Mouse (Mus musculus) heart, postnatal 25 days (tissue): ENCODE measurements around the gene Gpkow. TPM values are rescaled to one million over a fixed set of nuclear protein-coding genes. Genes with fewer than 3 reads are reported as not detected.

Experiments used
- DNase-seq: peaks from one replicate; pipeline ENCODE4 v3.0.0; 2022; ENCODE audit warnings: low spot score
- intact Hi-C: fragments of 180-260 bp; cut with DNase I; formaldehyde crosslinking; loops from one replicate; pipeline ENCODE4 v1.15.1; 2025
- total RNA-seq, 2 experiments: library from RNA; stranded (reverse); gene quantifications; 2 replicates each; pipeline ENCODE4 v1.2.3; 2021

The Gpkow gene
- total RNA-seq, result 10 to 100 TPM; 19.5 to 21.3 TPM

DNA sequence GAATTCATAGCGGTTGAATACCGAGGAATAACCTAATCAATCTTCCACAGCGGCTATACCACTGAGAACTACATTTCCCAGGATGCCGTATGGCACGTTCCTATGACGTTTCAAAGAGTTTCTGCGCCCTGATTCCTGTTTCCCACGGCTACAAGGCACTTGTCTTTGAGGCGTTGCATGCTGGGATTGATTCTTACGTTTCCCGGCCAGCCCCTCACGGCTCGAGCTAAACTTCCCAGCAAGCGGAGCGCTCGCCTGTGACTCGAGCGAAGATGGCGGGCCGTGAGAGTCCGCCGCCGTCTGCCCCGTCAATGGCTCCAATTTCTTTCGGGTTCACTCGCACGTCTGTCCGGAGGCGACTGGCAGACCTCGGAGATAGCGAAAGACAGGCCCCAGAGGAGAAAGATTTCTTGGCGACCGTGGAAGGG lies at the start of gene Gpkow:
TSS of gene Gpkow (plus strand) at position 178 of the 428 bp plus-strand sequence.
- peak; percentile 73 for DNase-seq
- intact Hi-C loops, result loop anchor here (5.0 kb wide), 2 partner anchors 95 to 275 kb away; no protein-coding TSS in a partner anchor

DNA sequence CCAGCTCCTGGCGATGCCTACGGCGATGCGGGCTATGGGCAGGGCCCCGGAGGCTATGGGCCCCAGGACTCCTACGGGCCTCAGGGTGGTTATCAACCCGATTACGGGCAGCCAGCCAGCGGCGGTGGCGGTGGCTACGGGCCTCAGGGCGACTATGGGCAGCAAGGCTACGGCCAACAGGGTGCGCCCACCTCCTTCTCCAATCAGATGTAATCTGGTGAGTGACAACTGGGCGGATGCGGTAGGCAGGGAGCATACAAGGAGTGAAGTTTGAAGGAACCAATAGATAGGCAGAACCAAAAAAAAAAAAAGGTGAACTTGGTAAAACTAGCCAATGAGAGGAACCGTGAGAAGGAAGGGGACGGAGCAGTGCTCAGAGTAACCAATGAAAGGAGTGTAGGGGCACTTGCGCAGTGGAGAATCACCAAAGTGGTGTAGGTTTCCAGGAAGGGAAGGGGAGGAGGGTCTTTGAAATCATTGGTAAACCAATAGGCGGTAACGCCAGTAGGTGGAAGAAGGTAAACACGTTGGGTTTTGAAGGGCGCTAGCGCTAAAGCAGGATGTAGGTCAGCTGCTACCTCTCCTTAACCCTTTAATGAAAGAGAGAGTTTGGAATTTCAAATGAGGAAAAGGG lies 48.1 kb upstream of the Gpkow start:
- intact Hi-C loops, result loop anchor here (1.0 to 5.0 kb wide), 3 partner anchors 34 to 76 kb away; partner anchors contain the start of genes Foxp3, Magix and Ppp1r3f
- DNase-seq, result peak; percentile 77

DNA sequence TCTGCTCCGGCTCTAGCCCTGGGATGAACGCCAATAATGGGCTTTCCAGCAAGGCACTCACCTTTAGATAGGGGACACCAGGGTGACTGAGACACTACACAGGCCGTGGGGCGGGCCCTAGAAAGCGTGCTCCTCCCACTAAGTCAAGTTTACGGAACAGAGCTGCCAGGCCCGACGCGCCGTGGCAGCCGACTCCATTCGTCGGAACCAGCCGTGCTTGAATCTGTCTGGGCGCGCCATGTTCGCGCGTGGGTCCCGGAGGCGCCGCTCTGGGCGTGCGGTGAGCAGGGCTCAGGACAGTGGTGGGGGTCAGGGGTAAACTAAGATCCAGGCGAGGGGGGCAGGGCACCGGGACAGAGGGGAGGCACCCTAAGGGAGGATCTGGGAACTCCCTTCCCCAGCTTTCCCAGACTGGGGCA lies 39.7 kb upstream of the Gpkow start, which contains the start of gene Prickle3:
TSS of gene Prickle3 (plus strand) at position 40 of the 419 bp plus-strand sequence.
- intact Hi-C loops, result no loop called here
- DNase-seq, result peak; percentile 53

DNA sequence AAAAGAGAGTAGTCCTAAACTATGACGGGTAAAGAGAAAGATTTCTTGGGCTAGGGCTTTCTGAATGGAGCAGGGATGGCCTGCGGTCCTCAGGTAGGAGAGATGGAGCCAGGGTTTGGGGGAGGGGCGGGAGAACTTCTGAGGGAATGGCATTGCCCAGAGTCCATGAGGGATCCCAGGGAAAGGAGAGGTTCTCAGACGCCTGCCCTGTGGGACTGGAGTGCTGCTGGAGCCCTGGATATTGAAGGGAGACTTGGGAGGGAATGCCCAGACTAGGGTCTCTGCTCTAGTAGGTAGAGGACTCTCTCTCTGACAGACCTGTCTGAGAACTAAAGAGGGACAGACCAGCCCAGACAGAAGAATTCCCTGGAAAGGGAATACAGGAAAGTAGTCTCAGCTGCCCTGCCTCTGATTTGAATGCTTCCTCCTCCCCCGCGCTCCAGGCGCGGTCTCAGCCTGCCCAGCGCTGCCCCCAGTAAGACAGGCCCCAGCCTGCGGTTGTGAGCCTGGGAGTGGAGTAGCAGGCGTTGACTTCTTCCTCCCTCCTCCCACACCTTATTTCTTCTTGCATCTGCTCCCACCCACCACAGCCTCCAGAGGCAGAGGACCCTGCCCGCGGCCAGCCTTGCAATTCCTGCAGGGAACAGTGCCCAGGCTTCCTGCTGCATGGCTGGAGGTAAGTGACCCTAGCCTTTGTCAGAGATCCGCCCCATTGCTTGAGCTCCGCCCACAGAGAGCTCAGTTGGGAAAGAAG lies 38.7 kb upstream of the Gpkow start:
- no peak for DNase-seq

DNA sequence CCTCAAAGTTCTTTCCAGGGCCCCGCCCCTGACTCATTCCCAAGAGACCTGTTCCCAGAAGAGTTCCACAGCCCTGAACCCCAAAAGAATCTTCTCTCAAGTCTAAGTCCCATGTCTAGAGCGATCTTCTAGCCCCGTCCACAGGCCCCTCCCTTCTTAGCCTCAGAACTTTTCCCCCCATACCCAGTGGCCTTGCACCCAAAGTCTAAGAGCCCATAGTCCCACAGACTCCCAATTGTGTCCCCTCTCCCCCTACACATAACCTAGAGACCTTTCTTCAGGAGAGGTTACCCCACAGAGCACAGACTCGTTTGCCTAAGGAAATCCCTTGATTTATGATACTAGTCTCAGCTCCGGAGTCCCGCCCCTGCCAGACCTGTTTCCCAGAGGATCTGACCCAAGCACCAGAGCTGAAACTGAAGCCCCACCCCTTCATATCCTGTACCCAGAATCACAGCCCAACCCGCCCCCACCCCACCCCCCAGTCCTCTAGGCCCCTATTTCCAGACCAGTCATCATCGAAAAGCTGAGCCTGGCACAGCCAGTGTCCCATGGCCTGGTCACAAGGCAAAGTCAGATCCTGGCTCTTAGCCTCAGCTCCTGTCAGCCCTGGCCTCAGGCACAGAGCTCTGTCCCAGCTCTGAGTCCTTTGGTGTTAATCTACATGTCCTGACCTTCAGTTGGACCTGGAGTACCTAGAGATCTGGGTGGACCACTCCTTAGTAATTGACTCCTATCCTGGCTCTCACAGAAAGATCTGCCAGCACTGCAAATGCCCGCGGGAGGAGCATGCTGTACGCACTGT lies 37.9 kb upstream of the Gpkow start:
- intact Hi-C loops, result no loop called here

More for the DNA sequence above, 38.7 kb upstream of the Gpkow start:
- intact Hi-C loops, result no loop called here

DNA sequence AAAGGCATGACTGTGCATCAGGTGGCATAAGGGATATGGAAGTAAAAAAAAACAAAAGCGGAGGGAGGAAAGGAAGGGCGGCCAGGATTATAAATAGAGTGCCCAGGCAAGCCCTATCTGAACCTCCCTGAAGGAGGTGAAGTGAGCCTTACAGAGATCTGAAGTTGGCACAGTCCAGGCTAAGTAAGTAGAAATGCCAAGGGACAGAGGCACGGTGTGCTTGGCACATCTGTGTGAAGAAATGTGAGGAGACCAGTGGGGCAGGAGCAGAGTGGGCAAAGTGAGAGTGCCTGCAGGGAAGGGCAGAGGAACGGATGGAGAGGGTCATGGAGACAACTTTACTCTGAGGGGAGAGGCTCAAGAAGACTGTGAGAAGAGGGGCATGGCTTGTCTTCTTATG lies 35.8 kb upstream of the Gpkow start:
- no peak for DNase-seq
- intact Hi-C loops, result no loop called here

More for the DNA sequence above, 37.9 kb upstream of the Gpkow start:
- DNase-seq, result no peak

DNA sequence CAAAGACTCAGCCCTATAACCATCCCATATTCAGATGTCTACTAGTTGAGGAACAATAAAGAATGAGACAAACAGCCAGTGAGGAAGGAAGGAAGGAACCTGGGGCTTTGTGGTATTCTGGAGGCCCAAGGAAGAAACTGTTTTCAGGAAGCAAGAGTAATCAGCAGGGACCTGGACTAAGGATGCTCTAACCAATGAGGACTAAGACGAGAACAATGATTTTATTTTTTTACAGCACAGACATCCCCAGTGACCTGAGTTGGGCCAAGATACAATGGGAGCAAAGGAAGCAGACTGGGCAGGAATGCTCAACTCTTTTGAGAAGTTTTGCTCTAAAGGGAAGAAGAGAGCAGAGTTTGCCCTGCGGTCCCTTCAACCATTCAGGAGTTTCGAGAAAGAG lies 34.0 kb upstream of the Gpkow start:
- no peak for DNase-seq
- intact Hi-C loops, result no loop called here

DNA sequence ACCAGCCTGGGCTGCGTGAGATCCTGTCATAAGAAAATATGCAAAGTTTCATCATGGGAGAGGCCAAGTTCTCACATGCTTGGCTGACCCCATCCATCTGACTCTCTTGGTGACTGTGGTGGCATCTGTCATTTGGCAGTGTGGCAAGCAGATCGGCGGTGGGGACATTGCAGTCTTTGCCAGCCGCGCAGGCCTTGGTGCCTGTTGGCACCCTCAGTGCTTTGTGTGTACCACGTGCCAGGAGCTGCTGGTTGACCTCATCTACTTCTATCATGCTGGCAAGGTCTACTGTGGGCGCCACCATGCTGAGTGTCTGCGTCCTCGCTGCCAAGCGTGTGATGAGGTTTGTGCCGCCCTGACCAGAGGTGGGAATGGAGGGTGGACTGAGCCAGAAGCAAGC lies 32.1 kb upstream of the Gpkow start:
- no peak for DNase-seq
- intact Hi-C loops, result no loop called here

DNA sequence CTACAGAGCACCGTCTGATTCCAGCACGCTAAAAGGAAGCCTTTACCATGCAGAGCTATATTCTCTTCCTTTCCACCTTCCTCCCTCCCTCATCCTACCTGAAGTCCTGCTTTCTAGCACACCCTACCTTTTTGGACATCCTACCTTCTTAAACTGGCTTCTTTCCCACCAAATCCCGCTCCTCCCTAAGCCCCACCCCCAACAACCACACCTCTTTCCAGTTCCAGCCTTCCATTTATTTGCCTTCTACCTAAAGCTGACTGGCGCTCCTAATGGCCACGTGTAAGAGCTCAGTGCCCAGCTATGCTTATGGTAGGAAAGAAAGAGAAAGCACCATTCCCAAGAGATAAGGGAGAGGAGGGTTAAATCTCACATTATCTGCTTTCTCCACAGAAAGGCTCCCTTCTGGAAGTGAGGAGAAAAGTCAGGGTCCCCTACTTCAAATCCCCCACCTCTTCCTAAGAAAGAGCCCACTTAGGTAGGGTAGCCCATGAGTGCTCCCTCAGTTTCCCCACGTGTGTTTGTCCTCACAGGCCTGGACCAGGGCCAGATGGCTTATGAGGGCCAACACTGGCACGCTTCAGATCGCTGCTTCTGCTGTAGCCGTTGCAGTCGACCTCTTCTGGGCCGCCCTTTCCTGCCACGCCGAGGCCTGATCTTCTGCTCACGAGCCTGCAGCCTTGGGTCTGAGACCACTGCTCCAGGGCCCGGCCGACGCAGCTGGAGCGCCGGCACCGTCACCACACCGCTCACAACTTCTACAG lies 31.0 kb upstream of the Gpkow start:
- DNase-seq, result no peak
- intact Hi-C loops, result no loop called here

DNA sequence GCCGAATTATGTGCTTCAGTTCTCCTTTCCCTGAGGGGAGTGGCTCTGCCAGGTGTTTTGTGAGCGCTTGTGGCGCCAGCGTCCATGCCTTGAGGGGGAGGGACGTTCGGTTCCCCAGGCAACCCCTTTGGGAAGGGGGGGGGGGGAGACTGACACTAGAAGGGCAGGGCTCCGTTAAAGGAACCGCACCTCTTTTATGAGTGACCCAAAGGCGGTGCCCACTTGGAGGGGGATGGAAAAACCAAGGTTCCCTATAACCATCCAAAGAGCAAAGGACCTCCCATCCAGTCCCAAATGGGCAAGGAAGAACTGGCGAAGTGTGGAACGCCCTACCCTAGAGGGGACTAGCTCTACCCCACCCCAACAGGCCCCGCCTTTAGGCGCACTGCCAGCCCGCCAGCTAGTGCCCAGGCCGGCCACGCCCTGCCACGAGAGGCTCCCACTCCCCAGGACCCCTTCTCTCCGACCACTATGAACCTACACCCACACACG lies 26.5 kb upstream of the Gpkow start:
- intact Hi-C loops, result no loop called here
- DNase-seq, result peak; percentile 64

DNA sequence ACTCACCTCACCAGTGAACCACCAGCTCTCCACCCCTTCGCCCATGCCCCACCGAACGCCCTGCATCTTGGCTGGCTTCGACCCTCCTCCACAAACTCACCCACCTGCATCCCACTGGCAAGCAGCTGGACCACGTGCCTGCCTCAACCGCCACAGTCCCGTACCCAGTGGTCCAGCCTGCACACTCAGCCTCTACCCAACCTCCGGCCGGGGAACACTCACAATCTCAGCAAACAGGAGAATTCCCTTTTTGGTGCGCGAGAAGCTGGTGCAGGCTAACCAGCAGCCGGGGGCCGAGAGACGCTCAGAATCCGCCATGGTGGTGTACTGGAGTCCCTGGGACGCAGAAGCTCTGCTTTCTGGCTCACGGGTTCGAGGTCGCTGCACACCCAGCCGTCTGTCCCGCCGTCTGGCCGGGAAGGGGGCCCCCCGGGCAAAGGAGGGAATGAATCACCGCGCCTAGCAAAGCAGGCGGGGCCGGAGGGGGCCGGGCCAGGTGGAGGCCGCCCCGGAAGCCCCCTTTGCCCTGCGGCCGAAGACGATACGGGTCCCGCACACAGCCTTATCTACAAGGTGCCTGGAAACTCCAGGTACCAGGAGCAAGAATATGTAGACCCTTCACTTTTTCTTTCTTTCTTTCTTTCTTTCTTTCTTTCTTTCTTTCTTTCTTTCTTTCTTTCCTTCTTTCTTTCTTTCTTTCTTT lies 25.9 kb upstream of the Gpkow start, which contains the start of gene Plp2:
TSS of gene Plp2 (minus strand) at position 470 of the 703 bp plus-strand sequence.
- no peak for DNase-seq
- intact Hi-C loops, result no loop called here

DNA sequence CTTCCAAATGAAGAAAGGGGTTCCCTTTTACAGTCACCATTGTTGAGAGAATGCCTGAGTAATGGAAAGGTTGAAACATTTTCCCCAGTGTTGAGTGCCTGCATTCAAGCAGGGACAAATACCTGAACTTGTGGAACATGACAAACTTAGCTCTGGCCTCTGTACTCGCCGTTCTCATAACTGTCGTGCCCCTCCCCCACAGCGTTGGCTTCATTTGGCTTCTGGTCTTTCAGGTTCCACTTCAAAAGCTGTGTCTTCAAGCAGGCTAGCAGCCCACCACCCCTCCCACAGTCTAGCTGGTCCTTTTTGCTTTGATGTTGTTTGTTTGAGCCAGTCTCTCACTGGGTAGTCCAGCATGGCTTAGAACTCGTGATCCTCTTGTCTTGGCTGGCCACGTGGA lies 24.2 kb upstream of the Gpkow start:
- intact Hi-C loops, result no loop called here
- no peak for DNase-seq

DNA sequence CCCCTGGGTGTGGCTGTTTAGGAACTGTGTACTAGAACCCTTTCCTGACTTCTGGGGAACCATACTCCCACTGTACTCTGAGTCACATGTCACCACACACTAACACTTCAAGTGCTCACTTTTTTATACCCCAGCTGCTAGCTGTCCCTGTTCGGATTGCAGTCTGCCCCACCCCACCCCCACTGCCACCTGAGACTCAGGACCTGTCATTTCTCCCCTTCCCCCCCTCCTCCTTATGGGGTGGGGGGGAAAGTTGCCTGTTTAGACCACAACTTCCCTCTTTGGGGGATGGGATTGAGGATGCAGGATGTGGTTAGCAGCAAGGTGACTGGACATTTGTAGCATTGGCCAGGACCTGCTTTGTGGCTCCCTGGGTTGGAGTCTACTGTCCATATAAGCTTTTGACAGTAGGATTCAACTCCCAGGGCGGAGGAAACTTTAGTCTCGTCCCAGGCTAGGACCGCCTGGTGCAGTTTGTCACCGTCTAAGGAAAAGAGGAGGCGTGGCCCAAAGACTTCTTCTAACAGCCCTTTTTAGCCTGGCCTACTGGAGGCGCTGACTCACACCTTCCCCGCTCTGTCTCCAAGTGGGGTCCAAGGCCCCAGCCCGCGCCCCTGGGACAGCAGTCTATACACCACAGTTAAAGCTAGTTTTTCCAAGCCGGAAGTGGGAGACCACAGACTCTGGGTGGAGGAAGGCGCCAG lies 23.2 kb upstream of the Gpkow start:
- no peak for DNase-seq
- intact Hi-C loops, result no loop called here

DNA sequence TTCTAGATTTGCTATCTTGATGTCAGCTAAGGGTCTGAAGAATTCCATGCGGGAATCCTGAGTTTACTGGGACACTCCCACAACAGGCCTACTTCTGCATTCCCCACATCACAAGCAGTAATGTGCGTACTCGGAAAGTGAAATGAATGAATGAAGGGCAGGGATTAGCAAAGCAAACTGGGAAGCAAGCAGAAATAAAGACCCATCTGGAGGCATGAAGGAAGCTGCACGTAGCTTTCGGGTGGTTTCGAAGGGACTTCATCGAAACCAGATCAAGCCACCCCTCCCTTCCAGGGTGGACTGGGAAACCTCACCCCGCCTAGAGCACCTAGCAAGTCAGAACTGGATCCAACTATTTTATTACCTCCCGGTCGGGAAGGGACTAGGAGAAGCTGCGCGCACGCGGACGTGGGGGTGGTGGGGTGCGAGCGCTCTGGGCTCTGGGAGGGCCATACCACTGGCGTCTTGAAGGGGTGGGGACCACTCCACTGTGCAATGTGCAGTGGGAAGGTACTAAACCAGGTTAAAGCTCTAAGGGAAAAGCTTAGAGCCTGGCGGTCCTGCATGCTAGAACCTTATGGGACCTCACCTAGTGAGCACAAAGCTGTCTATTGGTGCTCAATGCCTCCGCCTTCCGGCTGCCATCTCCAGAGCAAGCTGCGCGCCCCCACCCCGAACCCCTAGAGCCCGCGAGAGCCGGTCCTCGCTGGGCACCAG lies 22.5 kb upstream of the Gpkow start:
- no peak for DNase-seq
- intact Hi-C loops, result no loop called here

DNA sequence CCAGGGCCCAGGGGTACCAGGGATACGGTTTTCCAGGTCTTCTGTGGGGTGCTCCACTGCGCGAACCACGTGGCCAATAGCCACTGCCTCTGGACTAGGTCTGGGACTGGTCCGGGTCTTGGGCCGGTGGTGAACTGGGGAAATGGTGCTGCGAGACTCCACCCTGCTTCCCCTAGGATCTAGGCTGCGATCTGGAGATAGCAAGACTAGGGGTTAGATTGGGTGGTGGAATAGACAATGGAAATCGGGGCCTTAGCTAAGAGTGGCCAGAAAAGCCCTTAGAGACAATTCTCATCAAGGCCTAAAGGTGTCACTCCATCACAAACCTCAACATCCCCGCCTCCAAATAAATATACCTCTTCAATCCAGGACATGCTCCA lies 21.9 kb upstream of the Gpkow start:
- intact Hi-C loops, result no loop called here
- no peak for DNase-seq

DNA sequence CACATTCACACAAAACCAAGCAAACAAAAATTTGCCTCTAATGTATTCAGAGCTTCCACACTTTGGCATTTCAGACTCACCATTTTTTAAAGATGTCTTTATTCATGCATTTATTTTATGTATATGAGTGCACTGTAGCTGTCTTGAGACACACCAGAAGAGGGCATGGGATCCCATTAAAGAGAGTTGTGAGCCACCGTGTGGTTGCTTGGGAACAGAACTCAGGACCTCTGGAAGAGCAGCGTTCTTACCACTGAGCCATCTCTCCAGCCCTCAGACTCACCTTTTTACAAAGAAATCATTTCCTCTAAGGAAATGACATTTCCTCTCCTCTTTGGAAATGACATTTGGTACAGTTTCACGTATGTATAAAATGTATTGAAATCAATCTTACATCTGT lies 17.9 kb upstream of the Gpkow start:
- DNase-seq, result no peak
- intact Hi-C loops, result no loop called here

DNA sequence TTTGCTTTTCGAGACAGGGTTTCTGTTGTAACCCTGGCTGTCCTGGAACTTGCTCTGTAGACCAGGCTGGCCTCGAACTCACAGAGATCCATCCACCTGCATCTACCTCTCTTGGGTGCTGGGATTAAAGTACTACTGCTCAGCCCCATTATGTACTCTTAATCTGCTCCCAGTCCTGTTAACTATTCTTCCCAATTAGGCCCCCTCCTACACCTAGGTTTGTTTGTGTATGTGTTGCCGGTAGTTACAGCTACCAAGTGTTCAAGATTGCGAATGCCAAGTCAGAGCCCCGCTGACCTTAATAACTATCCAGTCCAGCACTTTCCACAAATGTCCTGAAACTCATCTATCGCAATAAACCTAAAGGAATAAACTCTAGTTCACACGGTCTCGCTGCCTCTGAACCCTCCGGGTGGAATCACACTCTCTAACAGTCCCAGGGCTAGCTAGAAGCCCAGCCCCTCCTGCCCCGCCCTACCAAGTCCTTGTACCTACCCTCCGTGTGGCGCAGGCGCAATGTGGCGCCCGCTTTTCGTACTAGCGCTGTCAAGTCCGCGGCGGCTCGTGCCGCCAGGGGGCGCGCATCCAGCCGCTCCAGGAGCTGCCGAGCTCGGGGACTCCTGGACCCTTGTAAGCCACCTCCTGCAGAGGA lies 17.4 kb upstream of the Gpkow start:
- intact Hi-C loops, result loop anchor here (5.0 kb wide), 1 partner anchor 32 kb away; no protein-coding TSS in a partner anchor
- peak; percentile 83 for DNase-seq
